Mouse (Mus musculus) liver, embryonic 16.5 days (tissue): ENCODE data around the gene Tnfrsf4. TPM values are rescaled to one million over a fixed set of nuclear protein-coding genes. Genes with fewer than 3 reads are reported as not detected.

Experiments
- ATAC-seq: fragments of 200-750 bp; cut with Nextera tagmentation; 2 replicates; pipeline ENCODE4 v1.8.0; 2017; ENCODE audit warnings: low read depth, mild to moderate bottlenecking, moderate number of reproducible peaks, moderate library complexity
- H3K27ac ChIP-seq: fragments of 300-500 bp; sonication (generic); 2 replicates; pipeline ENCODE4 v1.5.1; 2014; ENCODE audit warnings: mild to moderate bottlenecking, low read length
- H3K27me3 ChIP-seq: fragments of 300-500 bp; sonication (generic); 2 replicates; pipeline ENCODE4 v1.6.1; 2014; ENCODE audit warnings: low read depth, low read length, mixed read lengths; ENCODE audit not compliant: control insufficient read depth, insufficient read depth
- H3K36me3 ChIP-seq: fragments of 300-500 bp; sonication (generic); 2 replicates; pipeline ENCODE4 v1.6.1; 2014; ENCODE audit warnings: mild to moderate bottlenecking; ENCODE audit not compliant: control insufficient read depth, insufficient read depth
- H3K4me1 ChIP-seq: fragments of 300-500 bp; sonication (generic); 2 replicates; pipeline ENCODE4 v1.6.1; 2014; ENCODE audit warnings: low read depth, low read length, mixed read lengths; ENCODE audit not compliant: control insufficient read depth
- H3K4me2 ChIP-seq: fragments of 300-500 bp; sonication (generic); 2 replicates; pipeline ENCODE4 v1.6.1; 2014; ENCODE audit warnings: low read depth, low read length, mixed read lengths
- H3K4me3 ChIP-seq: fragments of 300-500 bp; sonication (generic); 2 replicates; pipeline ENCODE4 v1.5.1; 2014; ENCODE audit warnings: low read depth, mild to moderate bottlenecking, low read length
- H3K9ac ChIP-seq: fragments of 300-500 bp; sonication (generic); 2 replicates; pipeline ENCODE4 v1.6.1; 2014; ENCODE audit warnings: low read depth, low read length
- H3K9me3 ChIP-seq: fragments of 300-500 bp; sonication (generic); replicated peaks from 2 replicates; pipeline ENCODE4 v1.6.1; 2016; ENCODE audit warnings: low read length; ENCODE audit not compliant: control insufficient read depth
- WGBS: fragments of 180-500 bp; shearing (Covaris S2); extraction: QIAGEN DNeasy Blood & Tissue Kit; methylation state at CpG from one replicate; pipeline ENCODE4 v1.1.7; 2014; ENCODE audit not compliant: insufficient replicate concordance; 5-methylcytosine and 5-hydroxymethylcytosine counted together
- microRNA counts: library from miRNA; unstranded; fragments of <30 nt; microRNA quantifications from one replicate; lab custom pipeline; 2016
- microRNA-seq: library from miRNA; unstranded; fragments of <30 nt; microRNA quantifications from one replicate; pipeline ENCODE4, GENCODE M21; 2016
- polyA plus RNA-seq: library from polyadenylated mRNA; unstranded; fragments of >200 nt; fragmentation: Nextera tagmentation; extraction: Ambion mirVana; gene quantifications from 2 replicates; pipeline ENCODE4 v1.2.1, GENCODE M21; 2015

Tnfrsf4 gene
- polyA plus RNA-seq, 1 experiment from 2014 or later: 0.37 TPM

DNA sequence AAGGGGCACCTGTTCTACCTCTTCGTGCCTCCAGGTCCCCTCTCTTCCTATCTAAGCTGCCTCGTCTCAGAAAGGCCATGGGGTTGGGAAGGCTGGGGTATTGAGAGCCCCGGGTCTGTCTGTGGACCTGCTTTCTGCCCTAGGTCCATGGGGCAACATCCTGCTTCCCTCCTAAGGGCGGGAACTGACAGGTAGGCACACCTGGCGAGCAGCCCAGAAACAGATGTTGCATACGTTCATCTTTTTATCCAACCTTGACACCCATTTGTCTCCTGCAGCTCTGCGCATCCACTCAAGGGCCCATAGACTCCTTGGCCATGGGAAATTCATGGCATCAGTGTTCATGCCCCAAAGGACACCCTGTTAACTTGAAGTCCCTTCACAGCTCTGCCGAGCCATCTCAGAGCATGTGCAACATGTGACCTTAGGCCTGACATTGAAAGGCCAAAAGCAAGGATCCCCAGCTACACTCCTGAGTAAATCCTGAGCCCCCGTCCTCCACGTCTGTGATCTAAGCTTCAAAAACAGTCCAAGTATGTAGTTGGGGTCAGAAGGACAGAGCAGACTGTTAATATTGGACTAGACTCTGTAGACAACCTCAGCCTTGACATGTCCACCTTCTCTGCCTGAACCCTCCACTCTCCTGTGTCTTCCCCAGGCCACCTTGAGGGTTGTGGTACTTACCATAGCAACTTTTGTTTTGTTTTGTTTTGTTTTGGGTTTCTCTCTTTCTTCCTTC lies 51.7 kb downstream of the Tnfrsf4 start:
- no peak overlapping the region for H3K9ac ChIP-seq
- H3K4me3 ChIP-seq: no peak overlapping the region
- no peaks in the 10 kb centered on the region for H3K4me1 ChIP-seq
- H3K27ac ChIP-seq: no peak overlapping the region
- H3K4me2 ChIP-seq: no peak overlapping the region
- H3K36me3 ChIP-seq: no peaks in the 10 kb centered on the region
- H3K9me3 ChIP-seq: no peaks in the 10 kb centered on the region
- H3K27me3 ChIP-seq: no peaks in the 10 kb centered on the region
- WGBS: 65% methylated on average over 10 of the region's 10 CpGs
- no peak for ATAC-seq

MicroRNA genes within 50 kb of the gene (microRNA counts, 519-probe panel; counts per million panel counts)
- microRNA mmu-miR-200a (lab: Ali Mortazavi, UCI) (2,497 counts per million, percentile 65 among the panel's probes with 10 or more counts), microRNA mmu-miR-200b (lab: Ali Mortazavi, UCI) (2,699 counts per million, percentile 74 among the panel's probes with 10 or more counts), microRNA mmu-miR-429 (lab: Ali Mortazavi, UCI) (2,821 counts per million, percentile 78 among the panel's probes with 10 or more counts)

Small RNA genes within 50 kb of the gene (microRNA-seq; reads per million reads assigned to microRNA genes)
- gene Mir200a: 238 reads per million, percentile 63 among the genes with 10 or more reads in this experiment
- 1,082 reads per million, percentile 77 among the genes with 10 or more reads in this experiment for gene Mir200b
- gene Mir429: 4,364 reads per million, percentile 88 among the genes with 10 or more reads in this experiment

Other genes starting within 250 kb of the Tnfrsf4 start
- gene Vwa1, start 239.1 kb upstream of the Tnfrsf4 start, polyA plus RNA-seq: 0.28 and 0.34 TPM in 2 replicates
- gene Tmem88b, start 228.0 kb upstream of the Tnfrsf4 start, polyA plus RNA-seq: 0.12 and 0.19 TPM in 2 replicates
- gene Ankrd65, start 223.4 kb upstream of the Tnfrsf4 start, polyA plus RNA-seq: 0.08 TPM in 1 of 2 replicates, not detected in the other
- gene Mrpl20, start 211.0 kb upstream of the Tnfrsf4 start, polyA plus RNA-seq: 115 and 133 TPM in 2 replicates
- gene Ccnl2, start 201.4 kb upstream of the Tnfrsf4 start, polyA plus RNA-seq: 69.7 and 79.8 TPM in 2 replicates
- 91.8 and 99.9 TPM in 2 replicates for gene Aurkaip1, start 182.6 kb upstream of the Tnfrsf4 start, polyA plus RNA-seq
- 8.2 and 10.2 TPM in 2 replicates for gene Mxra8, start 174.2 kb upstream of the Tnfrsf4 start, polyA plus RNA-seq
- 1.9 TPM in 2 replicates for gene Dvl1, start 166.4 kb upstream of the Tnfrsf4 start, polyA plus RNA-seq
- 0.11 and 0.14 TPM in 2 replicates for gene Tas1r3, start 150.5 kb upstream of the Tnfrsf4 start, polyA plus RNA-seq
- gene Cptp, start 144.4 kb upstream of the Tnfrsf4 start, polyA plus RNA-seq: 7.1 and 8.4 TPM in 2 replicates
- gene Ints11, start 144.3 kb upstream of the Tnfrsf4 start, polyA plus RNA-seq: 31.8 and 33.1 TPM in 2 replicates
- gene Pusl1, start 122.1 kb upstream of the Tnfrsf4 start, polyA plus RNA-seq: 12.9 and 13.4 TPM in 2 replicates
- 5.5 and 5.6 TPM in 2 replicates for gene Acap3, start 122.0 kb upstream of the Tnfrsf4 start, polyA plus RNA-seq
- gene Ube2j2, start 70.0 kb upstream of the Tnfrsf4 start, polyA plus RNA-seq: 41.1 and 42.2 TPM in 2 replicates
- 57.4 and 60.0 TPM in 2 replicates for gene C1qtnf12, start 51.5 kb upstream of the Tnfrsf4 start, polyA plus RNA-seq
- gene B3galt6, start 21.2 kb upstream of the Tnfrsf4 start, polyA plus RNA-seq: 3.3 and 3.6 TPM in 2 replicates
- 73.2 and 78.7 TPM in 2 replicates for gene Sdf4, start 21.0 kb upstream of the Tnfrsf4 start, polyA plus RNA-seq
- 0.58 and 0.68 TPM in 2 replicates for gene Tnfrsf18, start 12.3 kb downstream of the Tnfrsf4 start, polyA plus RNA-seq
- 0.29 and 0.33 TPM in 2 replicates for gene Ttll10, start 45.6 kb downstream of the Tnfrsf4 start, polyA plus RNA-seq
- 11.4 and 13.4 TPM in 2 replicates for gene 9430015G10Rik, start 96.1 kb downstream of the Tnfrsf4 start, polyA plus RNA-seq
- 0.06 and 0.09 TPM in 2 replicates for gene Rnf223, start 116.7 kb downstream of the Tnfrsf4 start, polyA plus RNA-seq
- gene Agrn, start 183.6 kb downstream of the Tnfrsf4 start, polyA plus RNA-seq: 6.7 and 7.7 TPM in 2 replicates
- gene Isg15, start 187.0 kb downstream of the Tnfrsf4 start, polyA plus RNA-seq: 6.1 and 6.9 TPM in 2 replicates
- gene AW011738, start 189.5 kb downstream of the Tnfrsf4 start, polyA plus RNA-seq: 1.0 and 1.2 TPM in 2 replicates
- gene Perm1, start 202.0 kb downstream of the Tnfrsf4 start, polyA plus RNA-seq: 0.14 and 0.40 TPM in 2 replicates
- 3.8 and 4.1 TPM in 2 replicates for gene Plekhn1, start 221.0 kb downstream of the Tnfrsf4 start, polyA plus RNA-seq
- gene Noc2l, start 222.2 kb downstream of the Tnfrsf4 start, polyA plus RNA-seq: 36.0 and 36.2 TPM in 2 replicates
- gene Samd11, start 241.8 kb downstream of the Tnfrsf4 start, polyA plus RNA-seq: 36.4 and 37.7 TPM in 2 replicates